Mouse (Mus musculus) neural tube, embryonic 15.5 days (tissue): ENCODE data around the gene Chrna9. TPM values are rescaled to one million over a fixed set of nuclear protein-coding genes. Genes with fewer than 3 reads are reported as not detected.

Experiments
- ATAC-seq: fragments of 200-750 bp; cut with Nextera tagmentation; 2 replicates; pipeline ENCODE4 v1.8.0; 2017; ENCODE audit warnings: mild to moderate bottlenecking, moderate TSS enrichment, moderate library complexity; ENCODE audit not compliant: low FRiP score
- H3K27ac ChIP-seq: fragments of 300-500 bp; sonication (generic); replicated peaks from 2 replicates; pipeline ENCODE4 v1.5.1; 2015; ENCODE audit warnings: mild to moderate bottlenecking, inconsistent platforms
- H3K27me3 ChIP-seq: fragments of 300-500 bp; sonication (generic); replicated peaks from 2 replicates; pipeline ENCODE4 v1.6.1; 2015; ENCODE audit warnings: inconsistent platforms
- H3K36me3 ChIP-seq: fragments of 300-500 bp; sonication (generic); 2 replicates; pipeline ENCODE4 v1.6.1; 2015; ENCODE audit warnings: inconsistent platforms
- H3K4me1 ChIP-seq: fragments of 300-500 bp; sonication (generic); 2 replicates; pipeline ENCODE4 v1.6.1; 2015; ENCODE audit warnings: inconsistent platforms
- H3K4me2 ChIP-seq: fragments of 300-500 bp; sonication (generic); 2 replicates; pipeline ENCODE4 v1.6.1; 2015; ENCODE audit warnings: inconsistent platforms, mild to moderate bottlenecking, moderate library complexity
- H3K4me3 ChIP-seq: fragments of 300-500 bp; sonication (generic); replicated peaks from 2 replicates; pipeline ENCODE4 v1.5.1; 2015; ENCODE audit warnings: mild to moderate bottlenecking, inconsistent platforms
- H3K9ac ChIP-seq: fragments of 300-500 bp; sonication (generic); replicated peaks from 2 replicates; pipeline ENCODE4 v1.6.1; 2015; ENCODE audit warnings: mild to moderate bottlenecking, inconsistent platforms
- H3K9me3 ChIP-seq: fragments of 300-500 bp; sonication (generic); replicated peaks from 2 replicates; pipeline ENCODE4 v1.6.1; 2016; ENCODE audit warnings: inconsistent platforms
- WGBS: fragments of 180-500 bp; shearing (Covaris S2); methylation state at CpG from one replicate; pipeline ENCODE4 v1.1.7; 2015; ENCODE audit warnings: mixed read lengths; 5-methylcytosine and 5-hydroxymethylcytosine counted together
- polyA plus RNA-seq: library from polyadenylated mRNA; unstranded; fragments of >200 nt; fragmentation: Nextera tagmentation; extraction: Ambion mirVana; gene quantifications from 2 replicates; pipeline ENCODE4 v1.2.1, GENCODE M21; 2015

Gene Chrna9
- polyA plus RNA-seq, 1 experiment from 2014 or later: not detected

GRCm38 (mm10) chr5:65919326-65919725 is 15.4 kb upstream of the Chrna9 start:
- no peak overlapping the region for H3K27ac ChIP-seq
- ATAC-seq: no peak

DNA sequence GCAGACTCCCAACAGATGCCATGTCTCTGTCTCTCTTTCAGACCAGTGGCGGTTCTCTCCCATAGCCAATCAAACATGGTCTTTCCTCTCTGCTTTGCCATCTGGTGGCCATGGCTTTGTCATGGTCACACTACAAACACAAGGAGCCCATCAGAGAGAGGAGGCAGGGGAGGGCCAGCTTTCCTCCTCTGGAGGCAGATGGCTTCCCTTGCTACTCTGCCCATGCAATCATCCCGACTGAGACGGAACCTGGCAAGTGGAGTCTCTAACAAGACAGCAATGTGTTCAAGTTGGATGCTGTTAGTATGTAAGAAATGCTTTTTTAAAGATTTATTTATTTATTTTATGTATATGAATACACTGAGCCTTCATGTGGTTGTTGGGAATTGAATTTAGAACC is 14.8 kb upstream of the Chrna9 start:
- H3K9me3 ChIP-seq: no peaks in the 10 kb centered on the region
- peaks cover 11% of the 10 kb centered on the region for H3K4me1 ChIP-seq
- no peak overlapping the region for H3K4me2 ChIP-seq
- H3K9ac ChIP-seq: no peak overlapping the region
- no peaks in the 10 kb centered on the region for H3K27me3 ChIP-seq
- WGBS: 92% methylated on average over 3 of the region's 3 CpGs
- no peak overlapping the region for H3K27ac ChIP-seq
- no peak for ATAC-seq
- no peak overlapping the region for H3K4me3 ChIP-seq
- no peaks in the 10 kb centered on the region for H3K36me3 ChIP-seq

More at GRCm38 (mm10) chr5:65919326-65919725, 15.4 kb upstream of the Chrna9 start:
- Histone ChIP-seq H3K9me3 (no peaks in the 10 kb centered on the region), H3K36me3 (no peaks in the 10 kb centered on the region), H3K9ac (no peak overlapping the region), H3K4me3 (no peak overlapping the region), H3K4me1 (peaks cover 11% of the 10 kb centered on the region), H3K27me3 (no peaks in the 10 kb centered on the region), H3K4me2 (no peak overlapping the region)
- 83% methylated on average over 12 of the region's 12 CpGs for WGBS

DNA sequence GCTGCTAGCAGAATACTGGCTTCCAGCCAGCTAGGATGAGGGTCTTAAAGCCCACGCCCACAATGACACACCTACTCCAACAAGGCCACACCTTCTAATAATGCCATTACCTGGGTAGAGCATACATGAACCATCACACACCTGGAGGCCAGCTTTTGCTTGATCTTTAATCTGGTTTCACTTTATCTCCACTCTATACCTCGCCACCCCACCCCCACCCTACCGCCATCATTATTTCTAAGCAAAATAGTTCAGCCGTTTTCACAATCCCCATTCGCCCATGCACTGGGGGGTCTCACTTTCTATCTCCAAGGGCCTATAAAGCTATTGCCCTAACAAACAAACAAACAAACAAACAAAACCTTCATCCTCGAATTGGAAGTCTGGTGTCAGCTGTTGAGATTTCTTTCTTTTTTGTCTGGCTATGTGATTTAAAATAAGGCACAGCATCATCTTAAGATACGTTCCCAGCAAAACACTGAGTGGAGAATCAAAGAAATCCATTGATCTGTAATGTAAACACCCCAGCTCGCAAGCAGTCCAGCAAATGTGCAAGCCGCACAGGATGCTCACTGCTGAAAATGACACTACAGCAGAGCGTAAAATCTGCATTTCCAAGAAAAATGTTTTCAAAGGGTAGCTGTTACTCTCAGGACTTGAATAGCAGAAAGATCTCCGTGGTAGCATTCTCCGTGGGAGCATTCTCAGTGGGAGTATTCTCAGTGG is 13.9 kb upstream of the Chrna9 start:
- H3K9me3 ChIP-seq: no peaks in the 10 kb centered on the region
- no peak overlapping the region for H3K4me2 ChIP-seq
- H3K9ac ChIP-seq: no peak overlapping the region
- no peaks in the 10 kb centered on the region for H3K27me3 ChIP-seq
- 76% methylated on average over 12 of the region's 12 CpGs for WGBS
- peaks cover 11% of the 10 kb centered on the region for H3K4me1 ChIP-seq
- no peak for ATAC-seq
- H3K36me3 ChIP-seq: no peaks in the 10 kb centered on the region
- H3K27ac ChIP-seq: no peak overlapping the region
- H3K4me3 ChIP-seq: no peak overlapping the region

GRCm38 (mm10) chr5:65921477-65922138 is 13.1 kb upstream of the Chrna9 start:
- Histone ChIP-seq H3K9ac (no peak overlapping the region), H3K27me3 (no peaks in the 10 kb centered on the region), H3K27ac (no peak overlapping the region), H3K9me3 (no peaks in the 10 kb centered on the region), H3K4me3 (no peak overlapping the region), H3K36me3 (no peaks in the 10 kb centered on the region), H3K4me2 (no peak overlapping the region), H3K4me1 (peaks cover 11% of the 10 kb centered on the region)
- no peak for ATAC-seq
- WGBS: 82% methylated on average over 9 of the region's 9 CpGs

GRCm38 (mm10) chr5:65926666-65927065 is 8.1 kb upstream of the Chrna9 start:
- ATAC-seq: no peak
- Histone ChIP-seq H3K36me3 (no peaks in the 10 kb centered on the region), H3K9ac (no peak overlapping the region), H3K27ac (no peak overlapping the region), H3K27me3 (no peaks in the 10 kb centered on the region), H3K4me1 (no peaks in the 10 kb centered on the region), H3K9me3 (no peaks in the 10 kb centered on the region), H3K4me3 (no peak overlapping the region), H3K4me2 (no peak overlapping the region)
- 84% methylated on average over 6 of the region's 6 CpGs for WGBS

- Histone ChIP-seq H3K4me3 (no peak overlapping the region), H3K27ac (no peak overlapping the region), H3K9ac (no peak overlapping the region), H3K27me3 (no peaks in the 10 kb centered on the region), H3K4me1 (no peaks in the 10 kb centered on the region), H3K36me3 (no peaks in the 10 kb centered on the region), H3K4me2 (no peak overlapping the region), H3K9me3 (no peaks in the 10 kb centered on the region)
- ATAC-seq: no peak
- WGBS: 76% methylated on average over 7 of the region's 7 CpGs
Observed at GRCm38 (mm10) chr5:65929162-65929561, 5.6 kb upstream of the Chrna9 start.

DNA sequence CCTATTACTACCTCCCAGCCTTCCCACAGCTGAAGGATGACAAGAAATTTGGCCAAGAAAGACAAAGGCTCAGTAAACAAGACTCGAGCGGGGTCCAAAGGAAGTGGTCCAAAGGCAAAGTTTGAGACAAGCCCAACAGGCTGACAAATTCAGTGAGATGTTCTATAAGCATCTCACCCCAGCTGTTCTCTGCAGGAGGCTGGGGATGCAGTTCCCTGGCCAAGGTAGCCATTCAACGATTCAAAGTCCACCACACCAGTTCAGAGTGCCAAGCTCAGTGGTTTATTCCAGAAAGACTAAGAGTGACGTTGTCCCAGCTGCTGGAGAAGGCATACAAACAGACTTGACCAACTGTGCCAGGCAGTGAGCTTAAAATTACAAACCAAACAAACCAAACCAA is 4.5 kb upstream of the Chrna9 start:
- 83% methylated on average over 4 of the region's 4 CpGs for WGBS
- Histone ChIP-seq H3K27me3 (no peaks in the 10 kb centered on the region), H3K9ac (no peak overlapping the region), H3K4me2 (no peak overlapping the region), H3K4me3 (no peak overlapping the region), H3K4me1 (no peaks in the 10 kb centered on the region), H3K27ac (no peak overlapping the region), H3K36me3 (no peaks in the 10 kb centered on the region), H3K9me3 (no peaks in the 10 kb centered on the region)
- ATAC-seq: no peak

- Histone ChIP-seq H3K9me3 (no peaks in the 10 kb centered on the region), H3K4me2 (no peak overlapping the region), H3K36me3 (no peaks in the 10 kb centered on the region), H3K4me1 (no peaks in the 10 kb centered on the region), H3K27ac (no peak overlapping the region), H3K9ac (no peak overlapping the region), H3K4me3 (no peak overlapping the region), H3K27me3 (no peaks in the 10 kb centered on the region)
- WGBS: 84% methylated on average over 4 of the region's 4 CpGs
- no peak for ATAC-seq
Observed at GRCm38 (mm10) chr5:65933258-65933657, 1.5 kb upstream of the Chrna9 start.

DNA sequence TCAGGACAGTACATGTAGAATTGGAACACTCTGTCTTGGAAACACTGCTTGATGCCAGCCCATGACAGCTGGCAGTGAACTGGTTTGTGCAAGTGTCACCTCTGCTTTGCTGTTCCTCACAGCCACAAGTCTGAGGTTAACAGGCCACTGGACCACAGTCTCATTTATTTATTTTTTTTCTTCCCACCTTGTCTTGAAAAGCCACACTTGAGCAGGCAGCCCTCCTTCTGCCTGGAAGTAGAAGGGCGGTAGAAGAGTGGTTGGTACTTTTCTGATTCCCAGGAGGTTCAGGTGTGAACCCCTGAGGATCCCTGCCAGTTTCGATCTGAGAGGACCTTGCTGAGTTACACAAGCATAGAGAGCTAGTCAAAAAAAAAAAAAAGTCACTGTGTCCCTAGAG is 957 bp upstream of the Chrna9 start:
- no peaks in the 10 kb centered on the region for H3K27me3 ChIP-seq
- H3K4me3 ChIP-seq: no peak overlapping the region
- no peaks in the 10 kb centered on the region for H3K36me3 ChIP-seq
- ATAC-seq: no peak
- no peak overlapping the region for H3K4me2 ChIP-seq
- H3K4me1 ChIP-seq: no peaks in the 10 kb centered on the region
- no peaks in the 10 kb centered on the region for H3K9me3 ChIP-seq
- no peak overlapping the region for H3K27ac ChIP-seq
- 95% methylated on average over 2 of the region's 2 CpGs for WGBS
- H3K9ac ChIP-seq: no peak overlapping the region

DNA sequence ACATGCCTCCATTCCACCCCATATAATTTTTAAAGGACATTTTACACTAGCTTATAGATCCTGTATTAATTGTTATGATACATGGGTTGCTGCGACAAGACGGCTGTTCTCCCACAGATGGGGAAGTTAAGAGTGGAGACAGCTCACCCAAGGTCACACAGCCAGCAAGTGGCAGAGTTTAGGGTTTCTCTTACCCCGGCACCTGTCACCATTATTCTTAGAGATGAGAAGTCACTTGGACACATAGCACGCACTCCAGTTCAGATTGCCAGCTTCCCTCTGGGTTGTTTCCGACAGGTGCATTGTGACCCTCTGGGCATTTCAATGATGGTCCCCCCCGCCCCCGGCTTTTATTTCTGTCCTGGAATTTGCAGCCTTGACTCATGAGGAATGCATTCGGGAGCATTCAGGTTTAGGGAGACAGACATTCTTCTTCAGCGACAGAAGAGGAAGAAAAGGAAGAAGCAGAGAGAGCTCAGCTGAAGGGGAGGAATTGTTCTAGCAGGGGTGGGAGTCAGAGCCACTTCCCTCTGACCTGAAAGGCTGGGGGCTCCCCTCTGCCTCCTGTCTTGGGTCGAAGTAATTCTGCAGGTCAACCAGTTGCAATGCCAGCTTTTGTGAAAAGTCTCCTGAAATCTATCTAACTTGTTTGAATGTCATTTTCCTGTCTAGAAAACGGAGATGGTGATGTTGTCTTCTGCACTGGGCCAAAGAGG is 2.4 kb downstream of the Chrna9 start:
- no peak overlapping the region for H3K9ac ChIP-seq
- 68% methylated on average over 11 of the region's 11 CpGs for WGBS
- no peak overlapping the region for H3K4me3 ChIP-seq
- no peaks in the 10 kb centered on the region for H3K27me3 ChIP-seq
- no peak for ATAC-seq
- no peaks in the 10 kb centered on the region for H3K36me3 ChIP-seq
- H3K4me2 ChIP-seq: no peak overlapping the region
- no peaks in the 10 kb centered on the region for H3K9me3 ChIP-seq
- no peak overlapping the region for H3K27ac ChIP-seq
- H3K4me1 ChIP-seq: no peaks in the 10 kb centered on the region

GRCm38 (mm10) chr5:65937998-65938715 is 3.4 kb downstream of the Chrna9 start:
- Histone ChIP-seq H3K4me2 (no peak overlapping the region), H3K9ac (no peak overlapping the region), H3K36me3 (no peaks in the 10 kb centered on the region), H3K4me3 (no peak overlapping the region), H3K4me1 (no peaks in the 10 kb centered on the region), H3K27me3 (no peaks in the 10 kb centered on the region), H3K9me3 (no peaks in the 10 kb centered on the region), H3K27ac (no peak overlapping the region)
- WGBS: 60% methylated on average over 9 of the region's 9 CpGs
- peak; percentile 50; the same call in 1 of the 2 replicates for ATAC-seq
